Mouse (Mus musculus) C2C12 (cell line): ENCODE results near the gene Hcn2.

Experiments used
- CTCF ChIP-seq: IDR thresholded peaks from one replicate; pipeline ENCODE4 v1.5.1; 2011; ENCODE audit not compliant: control insufficient read depth, insufficient read depth, insufficient read length
- MAX ChIP-seq: IDR thresholded peaks from one replicate; pipeline ENCODE4 v1.6.1; 2011; ENCODE audit warnings: mild to moderate bottlenecking, control low read depth
- MYOG ChIP-seq: IDR thresholded peaks from one replicate; pipeline ENCODE4 v1.6.1; 2011; ENCODE audit not compliant: control insufficient read depth, insufficient read length; ENCODE audit errors: extremely low read depth
- USF1 ChIP-seq: IDR thresholded peaks from one replicate; pipeline ENCODE4 v1.6.1; 2011; ENCODE audit warnings: low read depth, mild to moderate bottlenecking, control low read depth, moderate library complexity

DNA sequence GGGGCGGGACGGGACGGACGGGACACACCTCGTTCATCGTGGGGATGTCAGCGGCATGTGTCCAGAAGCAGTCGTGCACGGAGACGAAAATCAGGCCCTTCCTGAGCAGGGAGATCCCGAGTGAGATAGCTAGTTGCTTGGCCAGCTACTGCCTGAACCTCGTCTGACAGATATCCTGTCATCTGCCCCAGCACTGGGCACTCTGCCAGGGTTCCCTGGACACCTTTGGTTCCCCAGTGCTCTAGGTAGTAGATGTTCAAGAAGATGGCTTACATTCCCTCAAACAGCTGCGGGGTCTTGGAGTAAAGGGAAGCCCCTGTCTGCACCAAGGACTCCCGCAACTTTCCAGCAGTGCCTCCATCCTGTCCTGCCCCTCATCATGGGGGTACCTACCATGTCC, 20.3 kb downstream of the Hcn2 start:
- no peak for TF ChIP-seq CTCF
- no peak for TF ChIP-seq USF1
- no peak for TF ChIP-seq MAX
- TF ChIP-seq MYOG: no peak
